Mouse (Mus musculus) splenic B cell, adult 2 months (primary cell): ENCODE measurements around the gene Tet3.

Source experiments
- DNase-seq: peaks from one replicate; pipeline ENCODE4 v3.0.0-alpha.2; 2011; ENCODE audit warnings: low read depth, low spot score
- H3K27me3 ChIP-seq: 2 replicates; pipeline ENCODE4 v1.6.1; 2012; ENCODE audit warnings: mild to moderate bottlenecking, low read length, moderate library complexity, mixed read lengths; ENCODE audit not compliant: control insufficient read depth, poor library complexity, insufficient read depth, severe bottlenecking
- H3K36me3 ChIP-seq: 2 replicates; pipeline ENCODE4 v1.6.1; 2012; ENCODE audit warnings: mild to moderate bottlenecking, low read length, moderate library complexity, mixed read lengths; ENCODE audit not compliant: control insufficient read depth, poor library complexity, insufficient read depth, severe bottlenecking

The Tet3 gene

DNA sequence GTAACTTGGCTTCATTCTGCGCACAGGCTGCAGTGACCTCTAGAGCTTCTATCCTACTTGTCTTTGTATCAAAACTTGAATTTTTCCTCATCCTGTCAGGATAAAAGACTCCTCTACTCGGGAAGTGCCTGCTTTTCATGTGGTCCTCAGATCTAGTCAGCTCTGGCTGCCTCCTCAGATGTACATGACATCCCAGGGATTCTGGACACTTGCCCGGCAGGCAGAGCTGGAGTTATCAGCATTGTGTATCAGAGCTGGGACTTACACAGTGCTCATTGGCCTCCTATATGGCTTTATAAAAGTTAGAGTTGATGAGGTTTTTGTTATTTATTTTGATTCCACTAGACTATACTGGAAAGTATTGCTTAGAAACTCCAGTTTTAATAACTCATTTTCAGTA is 117.5 kb downstream of the Tet3 start:
- H3K27me3 ChIP-seq: no peaks in the 10 kb centered on the region

DNA sequence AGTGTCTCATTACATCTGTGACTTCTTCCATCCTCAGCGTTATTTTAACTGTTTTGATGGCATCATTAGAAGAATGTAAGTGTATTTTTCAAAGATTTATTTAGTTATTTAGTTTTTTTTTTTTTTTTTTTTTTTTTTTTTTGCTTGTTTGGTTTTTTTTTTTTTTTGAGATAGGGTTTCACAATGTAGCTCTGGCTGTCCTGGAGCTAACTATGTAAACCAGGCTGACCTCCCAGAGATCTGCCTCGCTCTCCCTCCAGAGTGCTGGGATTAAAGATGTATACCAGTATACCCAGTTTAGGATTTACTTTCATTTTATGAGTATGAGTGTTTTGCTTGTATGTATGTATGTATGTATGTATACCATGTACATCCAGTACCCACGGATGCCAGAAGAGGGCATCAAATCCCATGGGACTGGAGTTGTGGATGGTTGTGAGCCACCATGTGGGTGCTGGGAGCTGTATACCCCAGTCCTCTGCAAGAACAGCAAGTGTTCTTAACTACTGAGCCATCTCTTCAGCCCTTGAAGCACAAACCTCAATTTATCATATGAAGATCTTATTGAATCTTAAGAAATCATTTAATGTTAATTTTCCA is 131.2 kb downstream of the Tet3 start:
- Histone ChIP-seq H3K27me3 (no peaks in the 10 kb centered on the region), H3K36me3 (peaks cover 22% of the 10 kb centered on the region)
- DNase-seq: peak; percentile 60

More for the DNA sequence above, 117.5 kb downstream of the Tet3 start:
- peaks cover 14% of the 10 kb centered on the region for H3K36me3 ChIP-seq
- no peak for DNase-seq

DNA sequence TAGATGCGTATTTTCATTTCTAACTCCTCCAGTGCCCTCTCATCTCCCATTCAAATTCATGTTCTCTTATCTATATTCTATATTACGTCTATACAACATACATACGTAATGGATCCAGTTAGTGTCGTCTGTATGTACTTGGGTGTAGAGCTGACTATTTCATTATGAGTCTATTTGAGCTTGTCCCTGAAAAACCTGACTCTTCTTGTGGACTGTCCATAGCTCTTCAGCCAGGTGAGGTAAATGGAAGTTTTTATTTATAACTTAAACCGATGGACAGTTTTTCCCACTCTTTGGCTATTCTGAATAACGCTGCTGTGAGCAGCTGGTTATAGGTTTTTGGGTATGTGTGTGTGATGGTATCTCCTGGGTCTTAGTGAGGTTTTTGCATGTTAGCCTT is 132.1 kb downstream of the Tet3 start:
- DNase-seq: no peak
- Histone ChIP-seq H3K27me3 (no peaks in the 10 kb centered on the region), H3K36me3 (peaks cover 17% of the 10 kb centered on the region)

DNA sequence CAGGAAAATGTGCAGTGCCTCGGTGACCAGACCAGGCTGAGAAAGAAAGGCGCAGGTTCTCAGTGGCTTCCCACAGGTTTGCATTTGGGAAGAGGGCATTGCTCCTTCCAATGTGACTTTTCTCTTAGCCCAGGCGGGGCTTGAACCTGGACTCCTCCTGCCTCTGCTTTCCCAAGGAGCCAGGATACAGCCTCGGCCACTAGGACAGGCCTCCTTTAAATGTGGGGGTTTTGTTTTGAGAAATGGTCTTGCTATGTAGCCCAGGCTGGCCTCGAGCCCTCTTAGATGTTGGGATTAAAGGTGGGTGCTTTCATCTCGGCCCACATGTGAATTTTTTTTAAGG is 132.5 kb downstream of the Tet3 start:
- H3K27me3 ChIP-seq: no peaks in the 10 kb centered on the region
- peaks cover 16% of the 10 kb centered on the region for H3K36me3 ChIP-seq
- DNase-seq: no peak

DNA sequence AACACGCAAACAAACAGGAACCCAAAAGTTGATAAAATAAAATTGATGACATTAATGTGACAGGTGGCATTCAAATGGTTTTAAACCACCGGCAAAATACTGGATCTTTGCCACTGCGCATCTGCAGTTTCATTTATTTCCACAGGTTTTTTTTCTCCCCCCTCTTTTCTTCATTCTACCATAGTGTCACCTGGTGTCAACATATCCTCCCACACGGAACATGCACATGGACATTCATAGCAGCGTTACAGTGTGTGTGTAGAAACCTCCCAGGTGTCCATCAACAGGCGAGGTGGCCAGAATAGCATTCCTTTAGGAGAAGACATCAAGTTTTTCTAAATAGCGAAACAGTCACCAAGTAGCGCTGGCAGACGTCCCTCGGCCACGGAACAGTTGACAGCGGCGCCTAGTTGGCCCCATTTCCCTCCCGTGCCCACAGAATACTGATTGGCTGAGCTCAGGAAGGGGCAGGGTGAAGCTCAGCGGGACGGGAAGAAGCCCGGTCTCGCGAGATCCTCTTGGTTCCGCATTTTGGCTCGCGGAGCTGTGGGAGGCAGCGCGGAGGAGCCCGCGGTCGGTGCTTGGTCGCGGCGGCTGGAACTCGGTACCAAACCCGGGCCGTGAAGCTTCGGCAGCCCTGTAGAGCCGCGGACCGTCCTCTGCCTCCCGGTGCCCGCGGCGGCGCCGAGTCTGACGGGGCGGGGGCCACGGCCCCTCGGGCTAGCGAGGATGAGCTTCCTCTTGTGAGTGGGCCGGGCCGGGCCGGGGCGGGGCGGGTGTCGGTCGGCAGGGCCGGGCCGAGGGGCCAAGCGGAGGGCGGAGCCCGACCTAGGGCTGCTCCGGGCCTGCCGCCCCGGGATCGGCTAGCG is 133.1 kb downstream of the Tet3 start, which contains the start of the genes Mthfd2 and Mob1a:
Mthfd2 (minus strand) TSS at position 384 of the 869 bp plus-strand sequence.
Mob1a (plus strand) TSS at position 492 of the 869 bp plus-strand sequence.
- DNase-seq: peak; percentile 98
- peaks cover 13% of the 10 kb centered on the region for H3K36me3 ChIP-seq
- H3K27me3 ChIP-seq: no peaks in the 10 kb centered on the region

DNA sequence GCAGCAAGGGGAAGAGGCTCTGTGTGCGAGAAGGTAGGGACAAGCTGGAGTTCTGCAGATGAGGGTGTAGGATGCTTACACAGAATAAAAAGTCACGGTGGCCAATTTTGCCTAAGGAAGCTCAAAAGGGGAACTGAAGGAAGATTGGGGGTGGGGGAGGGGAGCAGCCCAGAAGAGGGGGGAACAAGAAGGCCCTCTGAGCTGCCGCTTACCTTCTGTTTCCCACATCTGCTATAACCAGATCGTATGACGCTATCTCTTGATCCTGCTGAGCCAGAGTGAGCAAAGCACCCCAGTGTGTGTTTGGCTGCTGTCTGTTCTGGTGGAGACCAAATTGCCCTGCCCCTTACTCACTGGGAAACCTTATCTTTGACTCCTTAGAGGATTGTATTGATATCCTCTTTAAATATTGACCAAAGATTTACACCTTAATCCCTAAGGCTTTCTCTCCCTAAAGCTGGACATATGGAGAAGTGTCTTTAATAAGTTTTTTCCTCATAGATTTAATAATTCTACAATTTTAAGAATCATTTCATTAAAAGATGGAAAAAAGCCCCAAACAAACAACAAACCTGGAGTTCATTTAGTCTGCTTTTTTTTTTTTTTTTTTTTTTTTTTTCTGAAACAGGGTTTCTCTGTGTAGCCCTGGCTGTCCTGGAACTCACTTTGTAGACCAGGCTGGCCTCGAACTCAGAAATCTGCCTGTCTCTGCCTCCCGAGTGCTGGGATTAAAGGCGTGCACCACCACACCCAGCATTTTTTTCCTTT is 135.0 kb downstream of the Tet3 start:
- DNase-seq: peak; percentile 71
- Histone ChIP-seq H3K36me3 (0 out of 2 replicates have a peak, but pooled peaks cover 2% of the 10 kb centered on the region), H3K27me3 (no peaks in the 10 kb centered on the region)

DNA sequence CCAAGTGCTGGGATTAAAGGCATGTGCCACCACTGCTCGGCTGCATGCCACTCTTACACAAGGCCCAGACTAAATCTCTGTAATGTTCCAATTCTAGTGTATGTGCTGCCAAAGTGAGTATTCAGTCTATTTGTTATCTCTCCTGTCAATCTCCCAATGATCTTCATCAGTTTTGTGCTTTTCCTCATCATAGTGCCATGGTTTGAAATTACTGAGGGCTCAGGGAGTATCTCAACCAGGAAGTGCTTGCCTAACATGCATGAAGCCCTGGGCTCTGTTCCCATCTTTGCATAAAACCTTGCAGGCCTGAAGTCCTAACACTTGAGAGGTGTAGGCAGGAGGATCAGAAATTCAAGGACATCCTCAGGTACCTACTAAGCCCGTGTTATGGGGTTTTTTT is 136.1 kb downstream of the Tet3 start:
- Histone ChIP-seq H3K27me3 (no peaks in the 10 kb centered on the region), H3K36me3 (0 out of 2 replicates have a peak, but pooled peaks cover 1% of the 10 kb centered on the region)
- DNase-seq: no peak

DNA sequence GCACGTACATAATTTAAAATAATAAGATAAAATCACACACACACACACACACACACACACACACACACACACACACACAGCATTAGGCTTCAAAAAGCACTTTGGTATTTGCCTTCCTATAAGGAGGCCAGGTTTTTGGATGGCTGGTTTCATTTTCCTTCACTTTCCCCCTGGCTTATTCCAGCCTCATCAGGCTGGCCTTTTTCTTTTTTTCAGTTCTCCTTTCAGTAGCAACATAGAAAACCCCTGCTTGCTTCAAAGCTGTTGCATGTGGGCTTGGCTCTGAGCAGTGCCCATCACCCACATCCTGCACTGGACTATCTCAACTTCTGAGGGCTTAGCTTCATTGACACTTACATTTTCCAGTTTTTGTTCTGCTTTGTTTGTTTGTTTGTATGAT is 137.0 kb downstream of the Tet3 start:
- H3K36me3 ChIP-seq: no peaks in the 10 kb centered on the region
- peak; percentile 71 for DNase-seq
- no peaks in the 10 kb centered on the region for H3K27me3 ChIP-seq

DNA sequence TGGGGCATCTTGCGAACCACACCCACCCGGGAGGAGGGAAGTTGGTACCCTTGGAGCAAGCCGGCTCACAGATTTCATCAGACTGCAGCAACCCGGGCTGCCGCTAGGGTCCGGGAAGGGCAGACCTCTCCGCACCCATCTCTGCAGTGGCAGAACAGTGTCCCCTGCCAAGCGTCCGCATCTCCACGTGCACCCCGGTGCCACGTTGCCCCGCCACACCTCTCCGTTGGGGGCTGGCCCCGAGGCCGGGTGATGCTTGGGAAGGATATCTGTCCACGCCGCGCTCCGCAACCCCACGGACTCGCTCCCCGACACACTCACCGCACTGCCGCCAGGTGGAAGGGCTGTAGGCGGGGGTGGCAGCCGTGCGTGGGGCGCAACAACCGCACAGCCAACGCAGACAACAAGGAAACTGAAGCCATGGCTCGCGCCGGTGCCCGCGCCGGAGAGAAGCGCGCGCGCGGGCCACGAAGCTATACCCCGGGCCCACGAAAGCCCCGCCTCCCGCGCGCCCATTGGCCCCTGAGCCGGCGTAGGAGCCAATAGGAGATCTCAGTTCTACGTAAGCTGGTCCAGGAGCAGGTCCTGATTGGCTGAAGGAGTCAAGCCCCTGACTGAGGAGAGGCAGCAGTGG is 141.7 kb downstream of the Tet3 start:
- H3K36me3 ChIP-seq: no peaks in the 10 kb centered on the region
- no peaks in the 10 kb centered on the region for H3K27me3 ChIP-seq
- peak; percentile 91 for DNase-seq

DNA sequence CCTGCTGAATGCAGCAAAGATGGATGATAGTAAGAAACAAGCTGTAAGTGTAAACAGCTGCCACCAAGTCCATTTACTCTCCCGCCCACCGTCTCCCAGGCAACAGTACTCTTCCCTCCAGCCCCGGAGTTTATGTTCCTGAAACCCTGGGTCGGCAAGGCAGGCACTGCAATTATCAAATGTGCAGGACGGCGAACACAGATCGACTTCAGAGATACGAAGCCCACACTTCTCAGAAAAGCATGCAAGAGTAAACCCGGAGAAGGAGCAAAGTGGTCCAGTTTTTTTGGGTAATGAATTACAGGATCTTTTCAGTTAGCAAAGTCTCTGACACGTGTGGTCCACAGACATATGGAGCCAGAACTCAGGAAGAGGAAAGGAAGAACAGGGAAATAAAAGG is 142.9 kb downstream of the Tet3 start:
- no peak for DNase-seq
- Histone ChIP-seq H3K27me3 (no peaks in the 10 kb centered on the region), H3K36me3 (no peaks in the 10 kb centered on the region)

DNA sequence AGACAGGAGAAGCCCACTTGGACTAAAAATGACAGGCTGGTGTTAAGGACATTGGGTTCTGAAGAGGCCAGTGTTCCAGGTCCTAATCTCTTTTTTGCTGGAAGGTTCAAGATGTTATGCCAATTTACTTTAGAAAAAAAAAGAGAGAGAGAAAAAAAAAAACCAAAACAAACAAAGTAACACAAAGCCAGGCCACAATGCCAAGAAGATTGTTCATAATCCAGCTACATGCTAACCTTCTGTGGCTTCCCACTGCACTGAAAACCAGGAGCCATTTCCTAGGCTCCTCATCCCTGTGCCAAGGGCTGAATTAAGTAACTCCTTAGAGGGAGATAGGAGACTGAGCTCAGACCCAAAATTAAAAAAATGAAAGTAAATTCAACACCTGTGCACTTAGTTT is 143.6 kb downstream of the Tet3 start:
- H3K27me3 ChIP-seq: no peaks in the 10 kb centered on the region
- no peaks in the 10 kb centered on the region for H3K36me3 ChIP-seq
- DNase-seq: no peak

DNA sequence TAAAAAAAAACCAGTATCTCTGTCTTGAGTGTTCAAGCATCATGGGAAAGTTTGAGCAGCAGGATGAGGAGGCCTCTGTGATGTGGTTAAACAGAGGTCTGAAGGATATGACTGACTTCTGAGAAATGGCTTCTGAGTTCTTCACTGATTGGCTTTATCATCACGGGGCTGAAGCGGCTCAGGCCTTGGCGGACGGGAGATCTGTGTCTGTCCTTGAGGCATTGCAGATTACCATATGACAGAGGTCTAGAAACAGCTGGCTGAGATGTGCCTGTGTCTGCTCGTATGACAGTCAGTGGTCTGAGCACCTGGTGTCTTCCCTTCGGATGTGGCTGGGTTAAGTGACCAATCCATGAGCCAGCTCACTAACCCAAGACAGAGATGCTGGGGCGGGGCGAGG is 146.4 kb downstream of the Tet3 start:
- DNase-seq: no peak
- Histone ChIP-seq H3K36me3 (no peaks in the 10 kb centered on the region), H3K27me3 (no peaks in the 10 kb centered on the region)
